Mouse (Mus musculus) gastrocnemius, adult 8-10 months (tissue): ENCODE results near the gene Ppy. TPM values are rescaled to one million over a fixed set of nuclear protein-coding genes. Genes with fewer than 3 reads are reported as not detected.

Experiments
- DNase-seq, 2 experiments: peaks; one replicate each; pipeline ENCODE4 v3.0.0; 2022; ENCODE audit warnings: low spot score in 2 of 2
- total RNA-seq, 4 experiments: library from RNA; stranded (reverse); gene quantifications; 2 replicates each; pipeline ENCODE4 v1.2.4; 2022

Ppy gene
- total RNA-seq, 4 experiments from 2014 or later = not detected

DNA sequence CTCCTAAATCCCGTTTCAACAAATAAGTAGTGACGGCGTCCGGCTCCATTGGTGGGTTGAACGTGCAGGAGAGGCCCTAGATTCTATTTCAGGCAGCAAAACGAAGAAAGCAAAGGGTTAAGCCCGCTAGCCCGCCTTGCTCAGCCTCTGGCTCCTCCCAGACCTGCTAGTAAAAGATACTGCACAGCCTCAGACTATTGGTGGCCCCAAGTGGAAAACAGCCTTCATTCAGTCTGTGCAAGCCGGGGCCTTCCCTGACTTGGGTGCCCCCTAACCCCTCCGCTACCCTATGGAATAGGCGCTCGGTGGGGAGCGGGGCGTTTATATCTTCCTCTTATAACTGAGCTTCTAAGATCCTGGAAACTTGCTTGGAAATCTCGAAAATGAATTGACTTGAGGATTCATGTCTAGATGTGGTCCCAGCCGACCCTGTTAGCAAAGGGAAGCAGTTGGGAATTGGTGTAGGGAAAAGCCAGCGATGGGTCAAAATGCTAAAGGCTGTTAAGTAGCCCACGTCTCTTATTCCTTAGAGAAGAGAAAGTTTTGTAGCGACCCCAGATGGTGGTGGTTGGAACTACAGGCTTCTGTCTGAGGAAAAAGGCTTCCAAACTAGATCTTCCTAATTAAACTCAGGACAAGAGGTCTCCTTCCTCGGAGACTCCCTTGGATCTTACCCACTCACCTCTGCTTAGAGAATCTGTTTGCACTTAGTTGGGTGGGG is 11.9 kb downstream of the Ppy start:
- DNase-seq = peak in 1 of 2 experiments; percentile 18

DNA sequence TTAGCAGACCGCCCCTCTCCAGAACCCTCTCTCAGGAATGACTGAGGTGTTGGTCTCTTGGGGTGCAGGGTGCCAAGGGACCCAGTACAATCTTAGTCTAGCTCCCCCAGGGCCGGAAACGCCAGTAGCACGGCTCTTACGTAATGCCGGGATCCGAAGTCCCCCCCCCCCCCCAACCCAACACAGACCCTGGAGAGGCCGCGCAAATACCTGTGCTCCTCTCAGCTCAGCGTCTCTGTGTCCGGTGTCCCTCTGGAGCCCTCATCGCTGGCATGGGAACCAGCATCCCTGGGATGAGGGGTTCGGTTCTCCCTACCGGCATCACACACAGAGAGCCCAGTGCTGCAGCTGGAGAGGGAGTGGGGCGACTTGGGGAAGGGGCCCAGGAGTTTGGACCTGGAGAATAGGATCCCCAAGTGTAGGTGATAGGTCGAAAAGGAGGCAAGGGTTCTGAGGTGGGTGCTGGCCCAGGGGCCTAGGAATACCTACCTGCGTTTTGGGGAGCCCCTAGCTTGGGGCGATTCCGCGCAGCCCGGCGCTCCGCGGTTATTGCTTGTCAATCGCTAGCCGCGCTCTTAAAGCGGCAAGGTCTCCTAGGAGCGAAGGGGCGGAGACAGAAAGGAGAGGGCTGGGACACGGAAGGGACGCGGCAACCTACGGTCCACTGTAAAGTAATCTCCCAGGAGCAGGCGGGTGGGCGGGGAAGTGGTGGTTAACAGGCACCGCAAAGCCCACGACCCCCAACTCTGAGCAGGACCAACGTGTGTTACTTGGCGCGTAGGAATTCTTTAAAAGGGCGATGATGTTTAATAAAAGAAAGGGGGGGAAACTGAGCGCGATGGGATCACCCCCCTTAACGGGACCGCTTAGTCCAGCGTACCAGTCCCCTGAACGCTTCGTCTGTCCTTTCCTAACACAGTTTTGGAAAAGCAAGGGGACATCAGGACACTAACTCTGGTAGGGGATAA is 12.9 kb downstream of the Ppy start, which contains the start of gene Mpp2:
Gene Mpp2, minus strand, starts transcription at position 585 of the 968 bp plus-strand sequence.
- DNase-seq = peak in 1 of 2 experiments; percentile 19

DNA sequence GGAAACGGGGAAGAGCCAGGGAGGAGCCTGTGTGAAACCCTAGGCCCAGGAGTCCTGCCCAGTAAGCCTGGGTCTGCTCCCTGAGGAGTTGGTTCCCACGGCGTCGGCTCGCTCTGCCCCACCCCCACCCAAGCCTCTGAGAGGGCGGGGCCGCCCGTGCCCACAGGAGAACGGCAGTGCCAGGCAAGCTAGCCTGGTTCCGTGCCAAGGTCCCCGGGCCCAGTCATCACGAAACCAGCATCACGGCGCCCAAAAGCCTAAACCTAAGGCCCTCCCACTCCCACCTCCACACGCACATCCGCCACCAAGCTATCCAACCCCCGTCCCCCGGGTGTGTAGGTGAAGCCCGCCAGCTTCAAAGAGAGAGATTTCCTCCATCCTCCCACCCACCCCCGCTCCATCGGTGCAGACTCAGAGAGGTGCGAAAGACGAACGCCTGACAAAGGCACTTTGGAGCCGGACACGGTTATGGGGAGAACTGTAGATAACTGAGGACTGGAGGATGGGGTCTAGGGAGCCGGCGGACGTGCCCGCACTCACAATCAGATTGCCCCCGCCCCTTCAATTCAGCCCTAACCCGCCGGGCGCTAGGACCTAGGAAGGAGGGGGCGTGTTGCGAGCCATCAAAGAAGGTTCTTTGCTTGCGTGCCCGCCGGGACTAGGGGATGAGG is 13.9 kb downstream of the Ppy start:
- DNase-seq = peak in 1 of 2 experiments; percentile 34

DNA sequence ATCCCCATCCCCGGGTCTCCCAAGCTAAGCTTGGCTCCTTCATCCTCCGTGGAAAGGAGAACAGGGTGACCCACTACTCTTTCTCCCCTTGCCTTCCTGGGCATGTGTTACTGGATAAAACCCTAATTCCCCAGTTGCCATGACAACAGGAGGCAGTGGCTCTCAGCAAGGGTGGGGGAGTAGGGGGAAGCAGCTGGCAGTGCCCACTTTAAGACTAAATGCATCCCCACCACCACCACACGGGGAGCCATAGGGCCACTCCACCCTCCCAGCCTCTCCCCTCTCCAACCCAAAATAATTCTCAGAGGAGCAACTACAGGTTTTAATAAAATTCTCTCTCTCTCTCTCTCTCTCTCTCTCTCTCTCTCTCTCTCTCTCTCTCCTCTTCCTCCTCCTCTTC is 14.8 kb downstream of the Ppy start:
- no peak for DNase-seq

DNA sequence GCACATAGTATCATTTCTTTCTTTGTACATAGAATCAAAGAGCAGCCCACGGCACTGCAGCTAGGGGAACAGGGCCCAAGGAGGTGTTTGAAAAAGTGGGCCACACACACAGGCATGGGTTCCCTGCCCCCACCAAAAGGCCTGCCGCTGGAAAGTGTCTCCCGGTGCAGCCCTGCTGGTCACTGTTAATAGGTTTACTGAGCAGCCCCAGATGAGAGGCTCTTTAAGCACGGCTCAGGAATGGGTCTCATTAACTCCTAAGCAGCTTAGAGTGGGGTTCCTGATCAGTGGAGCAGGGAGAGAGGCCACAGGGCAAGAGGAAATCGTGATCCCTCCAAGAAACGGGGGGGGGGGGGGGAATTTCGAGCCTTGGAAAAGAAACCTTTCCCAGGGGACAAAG is 17.0 kb downstream of the Ppy start:
- DNase-seq = no peak

DNA sequence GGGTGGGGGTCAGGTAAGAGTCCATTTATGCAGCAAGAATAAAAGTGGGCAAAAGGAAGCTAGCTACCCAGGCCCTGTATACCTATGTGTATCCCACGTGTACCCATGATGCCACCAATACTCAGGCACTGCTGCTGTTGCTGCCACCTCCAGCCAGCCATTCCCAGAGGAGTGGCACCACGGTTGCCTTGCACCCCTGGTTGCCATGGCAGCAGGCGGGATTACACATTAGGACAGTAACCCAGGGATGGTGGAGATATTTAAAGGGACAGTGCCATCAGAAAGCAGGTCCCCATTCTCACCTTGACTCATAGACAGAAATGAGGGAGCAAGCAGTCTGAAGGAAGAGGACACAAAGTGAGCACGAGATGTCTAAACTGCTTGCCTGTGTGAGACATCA is 17.9 kb downstream of the Ppy start:
- DNase-seq = no peak

DNA sequence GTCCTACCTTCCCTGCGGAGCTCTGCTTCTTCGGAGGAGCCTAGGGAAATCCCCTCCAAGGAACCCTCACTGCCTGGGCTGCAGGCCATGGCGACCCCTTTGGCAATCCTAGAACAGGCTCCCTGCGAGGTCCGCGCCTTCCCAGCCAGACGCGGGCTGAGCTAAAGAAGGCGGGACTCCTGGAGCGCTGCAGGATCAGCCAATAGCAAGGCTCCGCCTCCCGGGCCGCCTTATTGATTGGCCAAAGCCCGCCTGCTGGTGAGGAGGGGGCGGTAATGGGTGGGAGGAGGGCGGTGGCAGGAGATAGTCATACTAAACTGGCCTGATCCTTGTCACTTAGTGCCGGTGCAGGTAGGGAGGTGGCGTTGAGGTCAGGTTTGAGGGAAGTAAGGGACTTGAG is 18.8 kb downstream of the Ppy start:
- peak in 1 of 2 experiments; percentile 17 for DNase-seq

DNA sequence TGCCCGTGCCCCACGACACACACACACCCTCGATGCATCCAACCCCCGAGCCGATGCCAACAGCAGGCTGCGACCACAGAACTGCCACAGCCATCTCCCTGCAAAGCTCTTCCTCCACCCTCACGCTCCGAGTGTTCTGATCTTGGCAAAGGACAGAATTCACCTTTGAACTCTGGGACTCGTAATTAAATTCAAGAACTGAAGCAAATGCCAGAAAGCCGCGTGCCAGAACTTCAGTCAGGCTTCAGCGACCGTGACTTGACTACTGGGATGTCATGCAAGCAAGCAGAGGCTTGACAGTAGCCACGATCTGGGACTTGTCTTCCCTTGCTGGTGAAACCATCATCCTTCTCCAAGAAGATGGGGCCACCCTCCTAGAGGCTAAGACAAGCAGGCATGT is 27.4 kb downstream of the Ppy start:
- DNase-seq = no peak

DNA sequence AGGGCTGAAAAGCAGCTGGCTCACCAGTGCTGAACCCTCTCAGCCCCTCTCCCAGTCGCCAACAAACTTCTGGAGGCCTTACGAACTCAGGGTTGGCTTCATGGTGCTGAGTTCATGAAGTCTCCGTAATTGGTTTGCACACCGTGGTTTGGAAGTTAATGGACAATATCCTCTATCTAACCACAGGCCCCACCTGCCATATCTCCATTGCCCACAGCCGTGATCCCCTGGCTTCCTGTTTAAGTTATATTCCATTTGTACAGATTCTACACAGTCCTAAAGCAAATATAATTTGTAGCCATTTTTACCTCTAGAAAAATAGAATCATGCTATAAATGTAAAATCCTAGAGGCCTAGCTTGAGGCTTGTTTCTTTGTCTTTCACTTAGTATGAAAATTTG is 28.4 kb downstream of the Ppy start:
- no peak for DNase-seq

DNA sequence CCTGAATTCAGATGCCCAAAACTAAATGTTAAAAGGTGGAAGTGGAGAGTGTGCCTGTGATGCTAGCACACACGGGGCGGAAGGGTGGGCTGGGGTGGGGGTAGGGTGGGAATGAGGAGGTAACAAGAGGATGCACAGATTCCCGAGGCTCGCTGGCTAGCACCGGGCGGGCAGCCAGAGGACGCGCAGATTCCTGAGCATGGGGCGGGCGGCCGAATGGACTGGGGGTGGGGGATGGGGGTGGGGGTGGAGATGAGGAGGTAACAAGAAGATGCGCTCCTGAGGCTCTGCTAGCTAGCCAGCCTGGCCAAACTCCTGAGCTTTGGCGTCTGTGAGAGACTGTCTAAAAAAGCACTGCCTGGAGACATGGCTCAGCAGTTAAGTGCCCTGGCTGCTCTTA is 30.7 kb downstream of the Ppy start:
- DNase-seq = no peak

DNA sequence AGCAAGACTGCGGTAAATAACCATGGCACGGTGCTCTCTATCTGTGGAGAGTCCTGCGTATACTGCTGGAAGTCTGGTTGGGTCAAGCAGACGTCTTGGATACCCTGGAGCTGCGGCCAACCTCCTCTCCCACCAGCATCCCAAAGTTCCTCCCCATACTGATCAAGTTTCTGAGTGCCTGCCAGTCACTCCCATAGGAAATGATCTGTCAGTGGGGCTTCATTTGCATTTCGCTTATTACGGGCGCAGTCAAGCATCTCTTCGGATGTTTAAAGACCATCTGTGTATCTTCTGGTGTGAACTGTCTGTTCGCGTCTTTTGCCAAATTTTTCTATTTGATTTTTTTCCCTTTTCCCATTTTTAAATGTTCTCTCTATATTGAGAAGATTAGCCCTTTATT is 31.5 kb downstream of the Ppy start:
- DNase-seq = no peak

DNA sequence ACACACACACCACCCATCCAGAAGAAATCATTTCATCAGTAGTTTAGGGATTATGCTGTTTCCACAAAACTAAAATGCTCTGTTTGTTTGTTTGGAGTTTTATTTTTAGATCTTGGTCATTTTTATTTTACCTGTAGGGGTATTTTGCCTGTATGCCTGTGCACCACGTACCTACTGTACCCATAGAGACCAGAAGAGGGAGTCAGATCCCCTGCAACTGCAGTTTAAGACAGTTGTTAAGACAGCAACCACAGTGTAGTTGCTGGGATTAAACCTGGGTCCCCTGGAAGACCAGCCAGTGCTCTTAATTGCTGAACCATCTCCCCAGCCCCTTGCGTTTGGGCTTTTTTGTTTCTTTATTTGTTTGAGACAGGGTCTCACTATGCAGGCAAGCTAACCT is 32.1 kb downstream of the Ppy start:
- no peak for DNase-seq

DNA sequence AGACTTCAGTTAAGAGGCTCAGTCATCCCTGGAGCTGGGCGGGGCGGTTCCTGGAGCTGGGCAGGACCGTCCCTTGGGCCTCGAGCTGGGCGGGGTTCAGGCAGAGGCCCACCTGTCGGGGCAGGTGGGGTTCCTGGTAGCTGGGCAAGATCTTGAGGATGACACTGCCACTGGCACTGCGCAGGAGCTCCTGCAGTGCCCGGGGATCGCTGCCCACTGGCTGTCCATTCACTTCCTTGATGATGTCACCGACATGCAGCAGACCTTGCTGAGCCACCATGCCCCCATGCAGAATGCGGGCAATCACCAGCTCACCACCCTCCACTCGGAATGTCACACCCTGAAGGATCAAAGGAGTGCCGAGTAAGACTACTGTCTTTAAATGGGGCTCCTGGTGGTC is 38.0 kb downstream of the Ppy start:
- no peak for DNase-seq

DNA sequence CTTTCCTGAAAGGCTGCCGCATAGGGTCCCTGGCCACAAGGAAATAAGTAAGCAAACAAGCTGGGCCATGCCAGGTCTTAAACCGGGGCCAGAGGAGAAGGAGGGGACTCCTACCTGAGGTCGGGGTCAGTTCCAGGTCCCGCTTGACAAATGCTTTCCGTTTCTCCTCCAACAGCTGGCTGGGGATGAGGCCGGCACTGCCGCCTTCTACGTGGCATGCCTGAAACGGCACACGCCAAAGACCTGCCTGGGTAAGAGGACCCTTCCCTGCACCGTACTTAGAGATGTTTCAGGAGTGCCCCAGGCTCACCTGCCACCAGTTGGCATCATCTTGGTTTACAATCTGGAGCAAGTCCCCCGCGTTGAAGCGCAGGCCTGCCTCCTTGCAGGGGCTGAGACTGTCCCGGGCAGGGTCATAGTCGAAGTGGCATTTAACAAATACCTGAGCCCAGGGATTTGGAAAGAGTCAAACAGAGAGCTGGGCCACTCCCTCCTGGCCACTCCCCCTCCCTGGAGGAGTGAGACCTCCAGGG is 39.1 kb downstream of the Ppy start:
- DNase-seq = no peak

DNA sequence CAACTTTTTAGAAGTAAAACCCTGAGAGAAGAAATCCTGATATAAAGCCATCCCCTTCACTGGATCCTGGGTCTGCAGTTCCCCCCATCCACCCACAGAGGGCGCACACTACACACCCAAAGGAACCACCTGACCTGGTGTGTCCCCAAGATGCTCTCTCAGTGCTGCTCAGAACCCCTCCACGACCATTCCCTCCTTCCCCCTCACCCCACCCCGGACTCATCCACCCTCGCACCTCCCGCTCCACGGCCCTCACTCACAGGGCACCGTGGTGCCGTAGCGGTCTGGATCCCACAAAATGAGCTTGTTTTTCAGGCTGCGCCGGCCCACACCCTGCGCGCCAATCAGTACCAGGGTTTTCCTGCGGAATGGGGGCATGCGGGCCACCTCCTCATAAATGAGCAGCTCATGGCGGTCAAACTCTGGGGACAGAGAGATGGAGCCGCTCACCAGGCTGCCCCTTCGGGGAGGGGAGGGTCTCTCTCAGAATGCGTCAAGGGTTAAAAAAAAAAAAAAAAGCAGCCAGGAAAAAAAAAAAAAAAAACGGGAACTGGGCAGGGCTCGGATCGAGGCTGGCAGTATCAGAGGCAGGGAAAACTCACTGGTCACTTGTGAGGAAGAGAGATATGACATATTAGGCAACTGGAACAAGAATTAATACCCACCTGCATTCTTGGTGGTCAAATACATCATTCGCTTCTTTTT is 39.7 kb downstream of the Ppy start:
- DNase-seq = peak; percentile 57 to 60

DNA sequence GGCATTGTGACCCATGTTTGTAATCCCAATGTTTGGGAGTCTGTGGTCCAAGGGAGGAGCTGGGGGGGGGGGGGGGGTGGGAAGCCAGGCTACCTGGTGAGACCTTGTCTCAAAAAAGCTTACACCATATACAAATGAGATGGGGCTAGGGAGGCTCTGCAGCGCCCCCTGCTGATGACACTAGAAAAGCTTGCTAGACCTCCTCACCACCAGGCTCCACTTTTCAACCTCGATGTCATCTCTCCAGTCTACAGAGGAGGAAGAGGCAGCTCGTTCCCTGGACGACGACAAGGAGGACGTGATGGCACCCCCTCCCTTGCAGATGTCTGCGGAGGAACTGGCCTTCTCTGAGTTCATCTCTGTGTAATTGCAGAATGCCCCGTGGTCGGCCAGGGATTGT is 47.3 kb downstream of the Ppy start:
- DNase-seq = peak in 1 of 2 experiments; percentile 33

DNA sequence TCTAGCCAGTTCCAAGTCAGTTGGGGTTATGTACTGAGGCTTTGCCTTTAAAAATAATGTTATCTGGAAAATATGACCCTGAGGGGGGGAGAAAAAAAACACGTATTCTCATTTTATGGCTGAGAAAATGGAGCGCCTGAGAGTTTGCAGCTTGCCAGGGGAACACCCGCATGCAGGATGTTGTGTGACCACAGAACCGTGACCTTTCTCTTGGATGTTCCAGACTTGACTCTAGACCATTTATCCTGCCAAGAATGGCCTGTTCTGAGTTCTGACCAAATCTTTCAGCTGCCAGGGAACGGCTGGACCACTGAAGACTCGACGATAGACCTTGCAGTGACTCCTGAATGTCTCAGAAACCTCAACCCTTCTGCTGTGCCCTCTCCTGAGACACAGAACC is 47.9 kb downstream of the Ppy start:
- peak in 1 of 2 experiments; percentile 22 for DNase-seq

DNA sequence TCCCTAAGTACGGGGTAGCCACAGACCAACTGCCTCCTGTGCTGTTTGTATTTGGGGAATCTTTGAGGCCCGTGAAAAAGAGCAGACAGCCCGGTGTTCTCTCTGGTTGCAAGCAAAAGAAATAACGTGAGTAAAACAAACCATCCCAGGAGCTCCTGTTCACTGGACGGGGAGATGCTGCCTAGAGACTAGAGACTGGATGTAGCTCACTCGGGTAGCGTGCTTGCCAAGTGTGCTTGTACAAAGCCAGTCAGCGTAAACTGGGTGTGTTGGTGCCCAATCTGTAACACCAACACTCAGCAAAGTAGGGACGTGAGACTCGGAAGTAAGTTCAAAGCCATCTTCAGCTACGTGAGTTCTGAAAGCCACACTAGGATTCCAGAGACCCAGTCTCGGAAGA is 48.4 kb downstream of the Ppy start:
- no peak for DNase-seq

DNA sequence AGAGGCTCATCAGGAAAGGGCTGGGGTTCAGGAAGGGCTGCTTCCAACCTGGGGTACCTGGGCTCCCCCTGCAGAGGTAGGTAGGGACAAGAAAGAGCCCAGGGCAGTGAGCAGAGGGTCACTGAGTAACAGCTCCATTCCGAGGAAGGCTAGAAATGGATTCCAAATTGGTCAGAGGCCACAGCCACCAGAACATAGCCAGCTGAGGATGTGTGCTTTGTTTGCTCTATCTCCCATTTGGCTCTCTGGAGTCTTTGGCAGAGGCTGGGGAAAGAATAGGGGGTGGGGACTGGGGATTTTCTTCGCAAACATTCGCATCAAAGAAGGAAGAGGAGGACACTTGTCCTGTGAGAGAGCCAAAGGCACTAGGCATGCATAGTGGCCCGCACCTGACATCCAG is 49.2 kb downstream of the Ppy start:
- DNase-seq = no peak

DNA sequence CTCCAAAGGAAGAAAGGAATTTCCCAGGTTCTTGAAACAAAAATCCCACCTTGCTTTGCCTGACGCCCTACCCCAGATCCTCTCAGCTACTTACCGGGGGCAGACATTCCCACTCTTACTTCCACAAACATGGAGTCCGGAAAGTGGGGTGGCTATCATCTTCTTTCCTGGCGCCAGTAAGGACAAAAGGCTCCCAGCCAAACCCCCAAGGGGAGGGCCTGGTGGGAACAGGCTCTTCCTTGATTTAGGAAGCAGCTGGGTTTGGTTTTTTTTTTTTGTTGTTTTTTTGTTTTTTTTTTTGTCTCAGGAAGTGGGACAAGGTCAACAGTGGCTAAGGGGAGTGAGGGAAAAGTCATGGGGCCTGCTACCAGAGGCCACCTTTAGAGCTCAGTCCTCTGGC is 49.6 kb downstream of the Ppy start:
- DNase-seq = peak; percentile 45 to 46
